Mouse (Mus musculus) ES-E14 (cell line): ENCODE data around the gene Mog.

ENCODE experiments used
- CHD2 ChIP-seq: IDR thresholded peaks from 2 replicates; pipeline ENCODE4 v1.6.1; 2014; ENCODE audit warnings: mild to moderate bottlenecking, low read depth, low read length, inconsistent platforms
- HCFC1 ChIP-seq: IDR thresholded peaks from 2 replicates; pipeline ENCODE4 v1.6.1; 2012; ENCODE audit warnings: low read length, inconsistent platforms, borderline replicate concordance; ENCODE audit not compliant: insufficient read depth
- MAFK ChIP-seq: IDR thresholded peaks from 2 replicates; pipeline ENCODE4 v1.6.1; 2014; ENCODE audit warnings: mild to moderate bottlenecking, low read depth, low read length, inconsistent platforms; ENCODE audit not compliant: insufficient read depth
- ZNF384 ChIP-seq: IDR thresholded peaks from 2 replicates; pipeline ENCODE4 v1.6.1; 2012; ENCODE audit warnings: low read depth, low read length, inconsistent platforms

DNA sequence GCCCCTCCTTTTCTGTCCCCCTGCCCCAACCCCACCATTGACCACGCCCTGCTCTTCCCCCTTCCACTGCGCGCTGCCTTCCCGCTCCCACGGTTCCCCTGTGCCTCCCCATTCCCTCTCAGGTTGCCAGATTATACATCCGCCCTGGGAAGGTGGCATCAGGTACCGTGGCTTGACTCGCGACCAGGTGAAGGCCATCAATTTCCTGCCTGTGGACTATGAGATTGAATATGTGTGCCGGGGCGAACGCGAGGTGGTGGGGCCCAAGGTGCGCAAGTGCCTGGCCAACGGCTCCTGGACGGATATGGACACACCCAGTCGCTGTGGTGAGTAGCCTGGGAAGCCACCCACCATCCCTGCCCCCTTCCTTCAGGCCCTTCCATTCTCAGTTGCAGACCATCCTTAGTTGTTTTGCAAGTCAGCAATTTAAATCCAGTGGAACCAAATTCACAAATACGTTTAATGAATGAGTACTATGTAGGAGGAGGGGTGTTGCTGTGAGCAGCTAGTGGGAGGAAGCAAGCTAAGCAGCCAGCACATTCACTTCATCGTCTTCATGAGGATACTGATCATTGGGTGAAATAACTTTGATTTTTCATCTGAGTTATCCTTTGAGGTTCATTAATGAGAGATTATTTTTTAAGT is 24.3 kb upstream of the Mog start:
- TF ChIP-seq CHD2 (no peak), MAFK (peak; percentile 70; the same call in 1 of the 2 replicates), HCFC1 (no peak), ZNF384 (no peak)
